Mouse (Mus musculus) layer of hippocampus, postnatal 25 days (tissue): ENCODE data around the gene Ptger4. TPM values are rescaled to one million over a fixed set of nuclear protein-coding genes. Genes with fewer than 3 reads are reported as not detected.

ENCODE experiments used
- DNase-seq, 2 experiments: peaks; one replicate each; pipeline ENCODE4 v3.0.0; 2022; ENCODE audit warnings: mixed read lengths in 2 of 2, low spot score in 1 of 2; ENCODE audit errors: extremely low spot score in 1 of 2
- total RNA-seq, 2 experiments: library from RNA; stranded (reverse); gene quantifications; 2 replicates each; pipeline ENCODE4 v1.2.3; 2021

Gene Ptger4
- 1 to 10 TPM in 1 of 2 experiments, under 1 TPM in 1; 0.75 to 1.0 TPM for total RNA-seq

GRCm38 (mm10) chr15:5243959-5244905, at the start of gene Ptger4:
Gene Ptger4, minus strand, starts transcription at chr15:5244187.
- peak; percentile 65 to 75 for DNase-seq

DNA sequence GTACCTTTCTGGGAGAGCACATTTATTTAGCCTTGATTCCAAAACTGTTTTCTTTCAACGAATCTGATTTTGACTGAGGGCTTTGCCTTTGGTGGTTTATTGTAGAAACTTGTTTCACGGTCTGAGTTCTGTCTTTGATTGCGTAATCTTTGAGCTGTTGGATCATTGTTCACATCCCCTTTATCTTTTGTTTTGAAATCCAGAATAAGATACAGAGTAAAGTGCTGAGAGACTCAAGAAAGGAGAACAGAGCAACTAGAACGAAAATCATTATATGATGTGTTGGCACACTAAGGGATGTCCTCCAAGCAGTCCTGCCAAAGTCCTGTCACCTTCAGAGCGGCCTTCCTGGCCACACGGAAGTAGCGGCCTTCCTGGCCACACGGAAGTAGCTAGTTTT, 44.4 kb upstream of the Ptger4 start:
- DNase-seq = no peak

- no peak for DNase-seq
These were observed 43.1 kb upstream of the Ptger4 start for GRCm38 (mm10) chr15:5287072-5287471.

DNA sequence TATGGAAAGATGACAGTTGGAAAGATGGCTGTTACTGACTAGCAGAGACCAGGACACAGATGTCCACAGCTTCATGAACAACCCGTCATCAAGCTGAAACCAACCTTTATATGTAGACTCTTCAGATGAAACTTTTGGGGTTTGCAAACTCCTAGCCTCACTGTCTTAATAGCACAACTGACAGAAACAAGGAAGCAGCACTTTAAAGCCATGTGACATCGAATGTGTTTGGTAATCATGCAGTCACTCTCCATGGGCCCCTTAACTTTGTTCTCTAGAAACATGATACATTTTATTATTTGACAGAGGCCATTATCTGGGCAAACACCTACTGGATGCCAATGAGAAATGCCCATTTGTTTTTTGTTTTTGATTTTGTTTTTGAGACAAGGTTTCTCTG, 37.3 kb upstream of the Ptger4 start:
- DNase-seq = no peak

- no peak for DNase-seq
These were observed 35.8 kb upstream of the Ptger4 start for GRCm38 (mm10) chr15:5279831-5280230.

GRCm38 (mm10) chr15:5278525-5278924, 34.5 kb upstream of the Ptger4 start:
- DNase-seq = no peak

DNA sequence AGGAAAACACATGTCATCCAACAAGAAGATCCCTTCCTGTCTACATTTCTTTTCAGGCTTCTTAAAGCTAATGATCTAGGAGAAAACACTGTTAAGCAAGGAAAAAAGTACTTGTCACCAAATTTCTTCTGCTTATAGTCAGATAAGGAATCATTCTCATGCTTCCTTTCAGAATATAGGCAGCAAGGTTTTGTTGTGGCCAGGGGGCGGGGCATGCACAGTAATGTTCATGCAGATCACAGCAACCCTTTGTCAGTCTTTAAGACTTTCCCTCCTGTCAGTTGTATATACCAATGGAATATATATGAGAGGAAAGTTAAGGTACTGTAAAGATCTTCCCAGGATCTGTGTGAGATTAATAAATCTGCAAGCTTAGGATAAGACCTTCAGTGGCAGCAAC, 30.0 kb upstream of the Ptger4 start:
- DNase-seq = no peak

DNA sequence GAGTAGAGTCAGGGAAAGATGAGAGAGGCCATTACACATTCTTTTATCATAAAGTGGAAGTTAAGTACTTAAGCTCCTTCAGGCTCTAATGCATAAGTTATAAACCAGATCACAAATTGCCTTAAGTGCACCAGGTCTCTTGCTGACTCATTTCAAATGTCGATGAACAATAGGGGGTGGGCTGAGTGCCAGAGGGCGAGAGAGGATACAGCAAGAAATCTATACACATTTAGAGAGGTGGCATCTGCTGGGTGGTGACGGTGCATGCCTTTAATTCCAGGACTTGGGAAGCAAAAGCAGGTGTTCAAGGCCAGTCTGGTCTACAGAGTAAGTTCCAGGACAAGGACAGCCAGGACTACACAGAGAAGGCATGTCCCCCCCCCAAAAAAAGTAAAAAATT, 22.1 kb upstream of the Ptger4 start:
- DNase-seq = no peak

- DNase-seq = no peak
These were observed 19.0 kb upstream of the Ptger4 start for GRCm38 (mm10) chr15:5262874-5263504.

GRCm38 (mm10) chr15:5262095-5262667, 18.2 kb upstream of the Ptger4 start:
- DNase-seq = no peak

GRCm38 (mm10) chr15:5261004-5261403, 17.0 kb upstream of the Ptger4 start:
- no peak for DNase-seq

DNA sequence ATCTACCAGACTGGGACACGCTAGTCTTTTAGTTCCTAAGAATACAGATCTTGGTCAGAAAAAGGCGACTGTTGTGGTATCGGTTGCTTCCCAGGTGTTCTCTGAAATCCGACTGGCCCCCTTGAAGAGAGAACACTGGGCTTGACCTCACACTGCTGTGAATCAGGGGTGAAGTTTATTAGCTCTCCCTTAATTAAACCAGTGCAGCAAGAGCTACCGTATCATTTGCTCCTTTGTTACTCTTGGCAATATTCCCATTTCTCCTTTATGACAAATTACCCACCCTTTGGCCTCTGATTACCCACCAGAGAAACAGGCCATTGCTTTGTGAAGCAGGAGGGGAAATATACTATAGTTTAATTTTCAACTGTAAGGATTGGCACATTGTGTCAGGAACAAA, 16.2 kb upstream of the Ptger4 start:
- no peak for DNase-seq

DNA sequence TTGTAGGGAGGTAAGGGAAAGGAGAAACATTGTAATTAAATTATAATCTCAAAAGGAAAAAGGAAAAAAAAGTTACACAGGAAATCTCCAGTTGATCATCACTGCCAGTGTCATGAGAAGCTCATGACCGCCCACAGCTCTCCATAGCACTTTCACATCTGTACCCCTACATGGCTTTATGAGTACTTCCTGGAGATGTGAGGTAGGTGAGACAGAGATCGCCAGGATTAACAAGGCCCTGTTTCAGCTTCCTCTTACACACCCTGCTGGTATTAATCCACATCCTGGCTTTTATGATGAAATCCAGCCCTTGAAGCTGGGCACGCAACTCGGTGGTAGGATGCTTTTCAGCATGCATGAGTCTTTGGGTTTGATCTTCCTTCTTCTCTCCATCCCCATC, 6.2 kb upstream of the Ptger4 start:
- no peak for DNase-seq

- no peak for DNase-seq
These were observed 690 bp downstream of the Ptger4 start for GRCm38 (mm10) chr15:5243036-5243958.

- no peak for DNase-seq
These were observed 1.5 kb downstream of the Ptger4 start for GRCm38 (mm10) chr15:5242241-5243035.

GRCm38 (mm10) chr15:5241304-5242201, 2.4 kb downstream of the Ptger4 start:
- DNase-seq = no peak

DNA sequence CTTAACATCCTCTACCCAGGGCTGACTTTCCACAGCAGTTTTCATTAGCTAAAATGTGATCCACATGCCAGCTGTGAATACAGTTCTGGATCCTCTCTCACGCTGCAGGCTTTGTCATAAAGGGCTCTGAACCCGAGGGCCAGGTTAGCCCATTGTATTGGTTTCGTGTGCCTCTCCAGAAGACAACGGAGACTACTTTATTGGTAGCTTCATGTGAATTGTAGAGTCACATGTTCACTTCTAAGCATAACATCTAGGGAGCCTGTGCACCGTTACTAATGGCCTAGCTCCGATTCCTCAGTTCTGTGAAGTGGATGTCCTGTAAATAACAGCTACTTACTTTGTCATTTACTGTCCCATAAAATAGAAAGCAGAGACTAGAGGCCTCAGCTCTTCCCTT, 3.6 kb downstream of the Ptger4 start:
- DNase-seq = no peak

DNA sequence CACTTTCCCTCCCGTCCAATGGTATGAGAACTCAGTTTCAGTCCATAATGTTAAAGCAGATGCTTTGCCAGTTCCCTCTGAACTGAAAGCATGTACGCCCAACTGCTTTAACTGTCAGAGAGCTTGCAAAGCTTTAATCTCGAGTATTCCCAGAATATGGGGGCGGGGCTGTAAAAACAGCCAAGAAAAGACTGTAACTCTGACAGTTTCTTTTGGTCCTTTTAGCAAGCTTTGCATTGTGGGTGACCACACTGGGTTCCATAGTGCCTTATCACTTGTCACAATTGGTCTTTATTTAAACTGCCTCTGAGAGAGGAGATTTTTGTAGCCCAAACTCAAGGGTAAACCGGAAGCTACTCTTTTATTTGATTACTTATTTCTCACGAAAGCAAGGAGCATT, 4.1 kb downstream of the Ptger4 start:
- DNase-seq = no peak

DNA sequence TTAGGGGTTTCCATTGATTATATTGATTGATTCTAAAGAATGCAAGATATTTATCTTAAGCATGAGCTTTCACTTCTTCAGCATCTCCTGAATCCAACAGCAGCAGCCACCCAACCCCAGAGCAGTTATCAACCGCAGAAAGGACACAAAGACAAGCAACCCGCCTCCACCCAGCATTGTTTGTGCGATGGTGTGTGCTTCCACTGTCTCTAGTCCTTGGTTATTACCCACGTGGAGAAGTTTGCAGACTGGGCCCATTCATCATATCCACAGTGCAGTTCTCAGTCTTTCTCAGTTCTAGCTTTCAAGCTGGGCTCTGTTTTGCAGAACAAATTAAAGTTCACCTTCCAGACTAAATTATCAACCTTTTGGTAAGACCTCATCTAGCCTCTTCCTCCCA, 4.6 kb downstream of the Ptger4 start:
- no peak for DNase-seq
